Mouse (Mus musculus) lung, embryonic 14.5 days (tissue): ENCODE data around the gene Mettl1. TPM values are rescaled to one million over a fixed set of nuclear protein-coding genes. Genes with fewer than 3 reads are reported as not detected.
A peak's percentile ranks its signal among the peaks of the same experiment; 100 is the strongest.

Experiments used
- ATAC-seq: fragments of 200-750 bp; cut with Nextera tagmentation; 2 replicates; pipeline ENCODE4 v1.8.0; 2017; ENCODE audit warnings: mild to moderate bottlenecking, moderate TSS enrichment, moderate library complexity; ENCODE audit not compliant: insufficient read depth
- DNase-seq: peaks from one replicate; pipeline ENCODE4 v3.0.0-alpha.2; 2015
- H3K27ac ChIP-seq: fragments of 300-500 bp; sonication (generic); 2 replicates; pipeline ENCODE4 v1.5.1; 2014; ENCODE audit warnings: low read depth, mild to moderate bottlenecking, moderate library complexity
- H3K27me3 ChIP-seq: fragments of 300-500 bp; sonication (generic); 2 replicates; pipeline ENCODE4 v1.6.1; 2014; ENCODE audit warnings: low read length, control low read depth; ENCODE audit not compliant: insufficient read depth
- H3K36me3 ChIP-seq: fragments of 300-500 bp; sonication (generic); 2 replicates; pipeline ENCODE4 v1.6.1; 2014; ENCODE audit warnings: control low read depth; ENCODE audit not compliant: insufficient read depth
- H3K4me1 ChIP-seq: fragments of 300-500 bp; sonication (generic); 2 replicates; pipeline ENCODE4 v1.6.1; 2014; ENCODE audit warnings: antibody characterized with exemption, control low read depth; ENCODE audit not compliant: insufficient read depth
- H3K4me2 ChIP-seq: fragments of 300-500 bp; sonication (generic); 2 replicates; pipeline ENCODE4 v1.6.1; 2014; ENCODE audit warnings: mild to moderate bottlenecking
- H3K4me3 ChIP-seq: fragments of 300-500 bp; sonication (generic); 2 replicates; pipeline ENCODE4 v1.5.1; 2014; ENCODE audit warnings: low read depth, low read length
- H3K9ac ChIP-seq: fragments of 300-500 bp; sonication (generic); 2 replicates; pipeline ENCODE4 v1.6.1; 2014
- H3K9me3 ChIP-seq: fragments of 300-500 bp; sonication (generic); 2 replicates; pipeline ENCODE4 v1.6.1; 2016; ENCODE audit warnings: low read depth, low read length, control low read depth
- CTCF ChIP-seq: IDR thresholded peaks from 2 replicates; pipeline ENCODE4 v1.5.1; 2016; ENCODE audit warnings: antibody characterized with exemption, low read depth
- WGBS: fragments of 180-500 bp; shearing (Covaris S2); extraction: QIAGEN DNeasy Blood & Tissue Kit; methylation state at CpG from one replicate; pipeline ENCODE4 v1.1.7; 2014; 5-methylcytosine and 5-hydroxymethylcytosine counted together
- polyA plus RNA-seq: library from polyadenylated mRNA; unstranded; fragments of >200 nt; fragmentation: Nextera tagmentation; extraction: Ambion mirVana; gene quantifications from 2 replicates; pipeline ENCODE4 v1.2.1, GENCODE M21; 2014

Mettl1 gene
- polyA plus RNA-seq, 1 experiment from 2014 or later = 59.5 TPM

DNA sequence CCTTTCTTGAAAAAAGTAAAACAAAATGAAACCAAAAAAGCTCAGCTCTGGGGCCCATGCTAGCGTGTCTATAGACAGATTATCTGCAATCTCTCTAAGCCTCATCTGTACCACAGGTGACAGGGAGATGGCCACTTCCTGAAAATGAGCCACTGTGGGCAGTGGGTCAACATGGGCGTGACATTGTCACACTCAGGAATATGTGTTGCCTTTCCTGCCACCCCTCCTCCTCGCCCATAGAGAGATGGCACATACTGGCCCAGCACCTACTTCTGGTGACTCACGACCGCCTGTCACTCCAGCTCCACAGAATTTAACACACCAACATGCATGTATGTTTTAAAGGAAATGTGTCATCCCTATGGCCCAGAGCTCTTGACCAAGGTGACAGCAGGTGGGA is 38.4 kb upstream of the Mettl1 start:
- Histone ChIP-seq H3K27me3 (no peaks in the 10 kb centered on the region), H3K4me3 (no peak overlapping the region), H3K9me3 (no peaks in the 10 kb centered on the region), H3K9ac (no peak overlapping the region), H3K4me1 (no peaks in the 10 kb centered on the region), H3K27ac (no peak overlapping the region), H3K36me3 (peaks cover 30% of the 10 kb centered on the region), H3K4me2 (no peak overlapping the region)
- ATAC-seq (no peak), DNase-seq (no peak)
- WGBS = 79% methylated on average over 5 of the region's 5 CpGs
- TF ChIP-seq CTCF = no peak

DNA sequence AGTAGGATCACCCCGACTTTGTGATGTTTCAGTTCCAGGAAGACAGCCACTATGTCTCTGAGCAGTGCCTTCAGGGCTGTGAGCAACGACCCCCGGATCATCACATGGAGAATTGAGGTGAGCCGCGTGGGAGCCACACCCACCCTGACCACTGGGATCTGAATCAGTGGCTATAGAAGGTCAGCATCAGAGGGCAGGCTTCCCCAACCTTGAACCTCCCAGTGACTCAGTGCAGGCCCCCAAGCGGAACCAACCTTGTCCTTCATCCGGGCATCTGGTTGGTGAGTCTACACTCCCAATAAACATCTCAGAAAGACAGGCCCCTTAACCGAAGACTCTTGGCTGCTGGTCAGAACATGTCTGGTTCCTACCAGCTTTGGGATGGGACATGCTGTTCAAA is 37.9 kb upstream of the Mettl1 start:
- TF ChIP-seq CTCF = no peak
- no peak for ATAC-seq
- Histone ChIP-seq H3K27me3 (no peaks in the 10 kb centered on the region), H3K4me3 (no peak overlapping the region), H3K4me2 (no peak overlapping the region), H3K4me1 (no peaks in the 10 kb centered on the region), H3K36me3 (peaks cover 24% of the 10 kb centered on the region), H3K27ac (no peak overlapping the region), H3K9ac (no peak overlapping the region), H3K9me3 (no peaks in the 10 kb centered on the region)
- DNase-seq = no peak
- WGBS = 84% methylated on average over 8 of the region's 8 CpGs

DNA sequence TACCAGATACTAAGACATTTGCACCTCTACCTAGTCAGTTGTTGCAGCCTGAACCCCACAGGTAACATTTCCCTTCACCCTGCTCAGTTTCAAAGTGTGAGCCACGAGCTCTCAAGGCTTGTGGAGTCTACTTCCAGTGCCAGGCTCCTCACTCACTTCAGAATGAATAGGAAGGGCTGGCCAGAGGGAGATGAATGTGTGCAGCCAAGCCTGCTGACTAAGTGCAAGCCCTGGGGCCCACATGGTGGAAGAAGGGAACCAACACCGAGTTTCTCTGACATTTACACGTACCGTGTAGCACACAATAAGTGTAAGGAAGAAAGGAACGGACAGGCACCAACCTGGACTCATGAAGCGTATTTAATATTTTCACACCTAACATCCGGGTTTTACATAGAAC is 37.4 kb upstream of the Mettl1 start:
- H3K27ac ChIP-seq = no peak overlapping the region
- no peak overlapping the region for H3K9ac ChIP-seq
- WGBS = 77% methylated on average over 7 of the region's 7 CpGs
- DNase-seq = no peak
- peaks cover 20% of the 10 kb centered on the region for H3K36me3 ChIP-seq
- H3K27me3 ChIP-seq = no peaks in the 10 kb centered on the region
- H3K4me3 ChIP-seq = no peak overlapping the region
- ATAC-seq = no peak
- TF ChIP-seq CTCF = no peak
- H3K4me2 ChIP-seq = no peak overlapping the region
- no peaks in the 10 kb centered on the region for H3K4me1 ChIP-seq
- no peaks in the 10 kb centered on the region for H3K9me3 ChIP-seq

DNA sequence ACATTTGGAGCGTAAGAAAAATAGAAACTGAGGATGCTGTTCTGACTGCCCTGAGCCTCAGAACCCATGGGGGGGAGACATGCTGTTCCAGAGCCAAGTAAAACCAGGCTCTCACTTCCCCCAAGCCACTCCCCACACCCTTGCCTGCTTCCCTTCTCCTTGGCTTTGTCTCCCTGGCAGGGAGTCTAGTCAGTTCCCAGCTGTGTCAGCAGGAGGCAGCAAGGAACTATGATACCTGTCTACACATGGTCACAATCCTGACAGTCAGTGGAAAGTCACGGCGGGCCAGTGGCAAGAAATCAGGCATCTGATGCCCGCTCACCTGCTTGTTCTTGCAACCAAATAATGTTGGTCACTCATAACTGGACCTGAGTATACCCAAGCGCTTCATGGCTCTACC is 24.7 kb upstream of the Mettl1 start:
- Histone ChIP-seq H3K27me3 (no peaks in the 10 kb centered on the region), H3K4me3 (no peak overlapping the region), H3K4me2 (no peak overlapping the region), H3K9ac (no peak overlapping the region), H3K36me3 (no peaks in the 10 kb centered on the region), H3K27ac (no peak overlapping the region), H3K9me3 (no peaks in the 10 kb centered on the region), H3K4me1 (no peaks in the 10 kb centered on the region)
- TF ChIP-seq CTCF = peak; percentile 60
- 51% methylated on average over 5 of the region's 5 CpGs for WGBS
- ATAC-seq (peak; percentile 65; the same call in 1 of the 2 replicates), DNase-seq (peak; percentile 43)

DNA sequence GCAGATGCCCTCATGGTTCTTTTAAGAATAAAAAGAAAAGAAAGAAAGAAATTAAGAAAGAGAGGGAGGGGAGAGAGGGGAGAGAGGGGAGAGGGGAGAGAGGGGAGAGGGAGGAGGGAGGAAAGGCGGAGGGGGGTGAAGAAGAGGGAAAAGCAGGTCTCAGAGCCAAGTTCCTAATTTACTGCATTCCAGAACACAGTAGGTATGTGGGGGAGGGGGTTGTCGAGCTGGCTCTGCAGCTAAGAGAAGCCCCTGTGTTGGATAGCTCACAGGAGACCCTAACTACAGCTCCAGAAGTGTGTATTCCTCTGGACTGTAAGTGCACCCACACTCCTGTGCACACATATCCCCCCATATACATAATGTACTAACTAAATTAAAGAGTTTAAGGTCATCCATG is 24.1 kb upstream of the Mettl1 start:
- H3K9me3 ChIP-seq = no peaks in the 10 kb centered on the region
- ATAC-seq = no peak
- no peak overlapping the region for H3K4me2 ChIP-seq
- TF ChIP-seq CTCF = no peak
- 9% methylated on average over 2 of the region's 2 CpGs for WGBS
- peaks cover 4% of the 10 kb centered on the region; the same call in 1 of the 2 replicates for H3K36me3 ChIP-seq
- H3K9ac ChIP-seq = no peak overlapping the region
- H3K27me3 ChIP-seq = no peaks in the 10 kb centered on the region
- H3K4me1 ChIP-seq = no peaks in the 10 kb centered on the region
- no peak overlapping the region for H3K4me3 ChIP-seq
- no peak for DNase-seq
- no peak overlapping the region for H3K27ac ChIP-seq

DNA sequence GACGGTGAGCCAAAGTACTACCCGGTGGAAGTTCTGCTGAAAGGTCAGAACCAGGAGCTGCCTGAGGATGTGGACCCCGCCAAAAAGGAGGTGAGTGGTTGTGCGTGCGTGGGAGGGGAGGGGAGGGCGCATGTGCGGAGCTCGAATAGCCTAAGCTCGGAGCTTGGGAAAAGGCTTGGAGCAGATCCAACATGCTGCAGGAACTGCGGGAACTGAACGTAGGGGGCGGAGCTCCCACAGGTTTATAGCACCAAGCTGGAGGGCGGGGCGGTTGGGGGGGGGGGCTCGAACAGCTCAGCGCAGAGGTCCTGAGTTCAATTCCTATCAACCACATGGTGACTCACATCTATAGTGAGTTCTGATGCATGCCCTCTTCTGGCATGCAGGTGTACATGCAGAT is 22.8 kb upstream of the Mettl1 start:
- WGBS = 70% methylated on average over 16 of the region's 16 CpGs
- ATAC-seq (no peak), DNase-seq (no peak)
- H3K4me1 ChIP-seq = no peaks in the 10 kb centered on the region
- no peak overlapping the region for H3K4me3 ChIP-seq
- H3K9me3 ChIP-seq = no peaks in the 10 kb centered on the region
- H3K27ac ChIP-seq = no peak overlapping the region
- TF ChIP-seq CTCF = no peak
- H3K36me3 ChIP-seq = peaks cover 17% of the 10 kb centered on the region
- no peak overlapping the region for H3K9ac ChIP-seq
- H3K4me2 ChIP-seq = no peak overlapping the region
- H3K27me3 ChIP-seq = no peaks in the 10 kb centered on the region

DNA sequence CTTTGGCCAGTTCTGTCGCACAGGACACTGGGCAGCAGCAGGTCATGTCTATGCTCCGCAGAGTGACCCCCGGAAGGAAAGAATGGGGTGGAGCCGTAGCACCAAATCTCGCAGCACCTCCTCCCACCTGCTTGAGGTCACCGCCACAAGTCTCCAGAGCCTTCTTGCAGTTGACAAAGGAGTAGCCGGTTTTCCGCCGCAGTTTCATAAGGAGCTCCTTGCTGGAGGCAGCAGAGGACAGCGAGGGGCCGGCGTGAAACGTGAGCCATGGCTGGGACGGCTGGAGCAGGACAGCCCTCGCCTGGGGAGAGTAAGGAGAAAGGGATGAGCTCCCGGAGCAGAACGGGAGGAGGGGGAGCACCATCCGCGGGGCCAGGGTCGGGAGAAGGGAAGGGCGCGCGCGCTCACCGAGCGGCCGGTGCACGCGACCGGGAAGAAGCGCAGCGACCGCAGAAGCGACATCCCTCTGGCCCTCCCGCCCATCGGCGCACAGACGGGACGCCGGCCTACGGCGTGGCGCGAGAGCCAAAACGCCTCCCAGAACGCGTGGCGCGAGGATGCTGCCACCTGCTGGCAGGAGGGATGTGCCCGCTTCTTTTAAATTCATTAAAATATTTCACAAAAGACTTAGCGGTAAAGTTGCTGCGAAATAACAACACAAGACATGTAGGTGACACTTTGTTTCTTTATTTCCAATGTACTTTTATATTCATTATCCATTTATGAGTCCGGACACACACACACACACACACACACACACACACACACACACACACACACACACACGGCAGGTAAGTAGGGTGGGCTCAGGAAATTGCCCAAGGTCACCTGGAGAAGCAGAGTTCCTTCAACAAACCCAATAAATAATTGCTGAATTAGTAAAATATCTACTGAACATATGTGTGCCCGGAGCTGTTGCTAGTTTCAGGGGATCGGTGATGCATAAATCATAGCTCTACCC is 10.6 kb upstream of the Mettl1 start, which contains the start of gene Tsfm:
Gene Tsfm, minus strand, starts transcription at position 505 of the 961 bp plus-strand sequence.
- ATAC-seq (peak; percentile 91), DNase-seq (peak; percentile 98)
- Histone ChIP-seq H3K4me1 (no peaks in the 10 kb centered on the region), H3K36me3 (peaks cover 37% of the 10 kb centered on the region), H3K4me3 (peak within 1 kb of the TSS; percentile 87), H3K27ac (peak within 1 kb of the TSS; percentile 79; the same call in 1 of the 2 replicates), H3K9me3 (no peaks in the 10 kb centered on the region), H3K4me2 (peak within 1 kb of the TSS; percentile 69), H3K27me3 (no peaks in the 10 kb centered on the region), H3K9ac (peak within 1 kb of the TSS; percentile 88)
- TF ChIP-seq CTCF = peak; percentile 95
- WGBS = 5% methylated on average over 56 of the region's 56 CpGs
